Mouse (Mus musculus) neural tube, embryonic 12.5 days (tissue): Measurements from ENCODE around the gene Zcwpw1. TPM values are rescaled to one million over a fixed set of nuclear protein-coding genes. Genes with fewer than 3 reads are reported as not detected.

Experiments used
- ATAC-seq: fragments of 200-750 bp; cut with Nextera tagmentation; 2 replicates; pipeline ENCODE4 v1.8.0; 2017; ENCODE audit warnings: low read depth, mild to moderate bottlenecking, moderate TSS enrichment, moderate library complexity; ENCODE audit not compliant: low FRiP score
- H3K27ac ChIP-seq: fragments of 300-500 bp; sonication (generic); 2 replicates; pipeline ENCODE4 v1.5.1; 2016
- H3K27me3 ChIP-seq: fragments of 300-500 bp; sonication (generic); replicated peaks from 2 replicates; pipeline ENCODE4 v1.6.1; 2016; ENCODE audit warnings: mild to moderate bottlenecking
- H3K36me3 ChIP-seq: fragments of 300-500 bp; sonication (generic); 2 replicates; pipeline ENCODE4 v1.6.1; 2016; ENCODE audit warnings: mild to moderate bottlenecking
- H3K4me1 ChIP-seq: fragments of 300-500 bp; sonication (generic); 2 replicates; pipeline ENCODE4 v1.6.1; 2016
- H3K4me2 ChIP-seq: fragments of 300-500 bp; sonication (generic); replicated peaks from 2 replicates; pipeline ENCODE4 v1.6.1; 2016; ENCODE audit warnings: mild to moderate bottlenecking
- H3K4me3 ChIP-seq: fragments of 300-500 bp; sonication (generic); 2 replicates; pipeline ENCODE4 v1.5.1; 2016
- H3K9ac ChIP-seq: fragments of 300-500 bp; sonication (generic); 2 replicates; pipeline ENCODE4 v1.6.1; 2016; ENCODE audit warnings: mild to moderate bottlenecking
- H3K9me3 ChIP-seq: fragments of 300-500 bp; sonication (generic); 2 replicates; pipeline ENCODE4 v1.6.1; 2016; ENCODE audit warnings: mild to moderate bottlenecking
- WGBS: fragments of 180-500 bp; shearing (Covaris S2); methylation state at CpG from one replicate; pipeline ENCODE4 v1.1.7; 2016; 5-methylcytosine and 5-hydroxymethylcytosine counted together
- polyA plus RNA-seq: library from polyadenylated mRNA; unstranded; fragments of >200 nt; fragmentation: Nextera tagmentation; extraction: Ambion mirVana; gene quantifications from 2 replicates; pipeline ENCODE4 v1.2.1, GENCODE M21; 2016

The Zcwpw1 gene
- polyA plus RNA-seq, 1 experiment from 2014 or later, result 12.2 TPM

DNA sequence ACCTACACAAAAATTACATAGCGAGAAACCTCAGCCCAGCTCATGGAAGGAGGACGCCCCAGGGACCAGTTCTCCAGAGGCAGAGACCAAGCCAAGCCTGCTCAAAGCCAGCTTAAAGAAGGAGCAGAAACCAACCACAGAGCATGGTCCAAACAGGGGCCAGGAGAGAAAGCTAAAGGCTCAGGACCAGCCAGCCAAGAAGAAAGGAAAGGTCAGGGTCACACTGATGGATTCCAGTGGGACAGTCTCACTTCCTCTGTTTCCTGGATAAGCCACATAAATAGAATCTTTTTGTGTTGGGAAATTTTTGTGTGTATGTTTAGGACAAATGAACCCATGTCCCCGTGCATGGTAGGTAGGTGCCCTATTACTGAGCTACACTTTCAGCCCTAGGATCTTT is 9.0 kb downstream of the Zcwpw1 start:
- H3K27ac ChIP-seq, result no peak overlapping the region
- no peak overlapping the region for H3K4me2 ChIP-seq
- no peak overlapping the region for H3K4me3 ChIP-seq
- no peaks in the 10 kb centered on the region for H3K36me3 ChIP-seq
- no peaks in the 10 kb centered on the region for H3K4me1 ChIP-seq
- ATAC-seq, result no peak
- H3K9ac ChIP-seq, result no peak overlapping the region
- H3K9me3 ChIP-seq, result no peaks in the 10 kb centered on the region
- WGBS, result 87% methylated on average over 3 of the region's 3 CpGs
- no peaks in the 10 kb centered on the region for H3K27me3 ChIP-seq

DNA sequence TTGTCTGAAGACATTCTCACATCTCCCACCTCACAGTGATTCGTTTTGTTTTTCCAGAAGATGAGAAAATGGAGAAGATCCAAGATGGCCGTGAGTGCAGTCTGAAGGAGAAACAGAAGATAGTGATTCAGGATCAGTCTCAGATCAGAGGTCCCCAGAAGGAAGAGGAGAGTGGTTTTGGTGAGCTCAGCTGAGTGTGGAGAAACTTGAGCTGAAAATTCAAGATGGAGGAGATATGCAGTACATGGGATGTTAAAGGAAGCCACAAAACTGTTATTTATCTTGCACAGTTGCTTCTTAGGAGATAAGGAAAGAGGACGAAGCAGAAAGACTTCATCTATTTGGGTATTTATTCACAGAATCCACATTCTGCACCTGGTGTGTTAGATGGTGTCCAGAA is 13.3 kb downstream of the Zcwpw1 start:
- H3K36me3 ChIP-seq, result no peaks in the 10 kb centered on the region
- no peaks in the 10 kb centered on the region for H3K9me3 ChIP-seq
- 84% methylated on average over 3 of the region's 3 CpGs for WGBS
- no peak overlapping the region for H3K4me2 ChIP-seq
- no peak overlapping the region for H3K9ac ChIP-seq
- H3K27me3 ChIP-seq, result no peaks in the 10 kb centered on the region
- no peaks in the 10 kb centered on the region for H3K4me1 ChIP-seq
- H3K4me3 ChIP-seq, result no peak overlapping the region
- H3K27ac ChIP-seq, result no peak overlapping the region
- ATAC-seq, result no peak

DNA sequence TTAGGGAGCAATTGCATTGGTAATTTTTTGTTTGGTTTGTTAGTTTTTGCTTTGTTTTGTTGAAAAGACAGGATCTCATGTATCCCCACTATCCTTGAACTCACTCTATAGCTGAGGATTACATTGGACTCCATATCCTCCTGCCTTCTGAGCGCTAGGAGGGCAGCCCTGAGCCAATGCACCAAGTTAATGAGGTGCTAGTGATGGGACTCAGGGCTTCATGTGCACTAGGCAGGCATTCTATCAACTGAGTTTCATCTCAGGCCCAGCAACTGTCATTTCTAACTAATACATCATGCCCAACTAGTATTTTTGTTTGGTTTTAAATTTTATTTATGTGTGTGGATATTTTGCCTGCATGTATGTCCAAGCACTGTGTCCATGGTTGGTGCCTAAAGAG is 18.6 kb downstream of the Zcwpw1 start:
- no peaks in the 10 kb centered on the region for H3K9me3 ChIP-seq
- H3K27me3 ChIP-seq, result no peaks in the 10 kb centered on the region
- H3K4me3 ChIP-seq, result no peak overlapping the region
- ATAC-seq, result no peak
- no peaks in the 10 kb centered on the region for H3K36me3 ChIP-seq
- no peak overlapping the region for H3K9ac ChIP-seq
- no peaks in the 10 kb centered on the region for H3K4me1 ChIP-seq
- H3K27ac ChIP-seq, result no peak overlapping the region
- 86% methylated on average over 1 of the region's 1 CpGs for WGBS
- no peak overlapping the region for H3K4me2 ChIP-seq

DNA sequence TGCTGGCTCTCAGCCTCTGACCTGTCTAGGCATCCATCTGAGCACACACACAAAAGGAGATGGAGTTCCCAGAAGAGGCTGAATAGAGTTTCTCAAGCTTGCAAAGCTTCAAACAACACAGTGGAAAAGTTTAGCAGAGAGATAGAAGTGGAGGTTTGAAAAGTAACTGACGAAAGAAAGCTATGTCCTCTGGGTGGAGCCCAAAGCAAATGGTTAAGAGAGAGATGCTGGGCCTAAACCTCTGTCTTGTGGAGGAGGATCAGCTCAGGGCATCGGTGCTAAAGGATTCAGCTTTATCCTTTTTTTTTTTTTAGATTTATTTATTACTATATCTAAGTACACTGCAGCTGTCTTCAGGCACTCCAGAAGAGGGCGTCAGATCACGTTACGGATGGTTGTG is 20.7 kb downstream of the Zcwpw1 start:
- ATAC-seq, result no peak
- no peak overlapping the region for H3K9ac ChIP-seq
- no peak overlapping the region for H3K4me2 ChIP-seq
- H3K27ac ChIP-seq, result no peak overlapping the region
- no peaks in the 10 kb centered on the region for H3K9me3 ChIP-seq
- H3K36me3 ChIP-seq, result no peaks in the 10 kb centered on the region
- no peaks in the 10 kb centered on the region for H3K4me1 ChIP-seq
- H3K27me3 ChIP-seq, result no peaks in the 10 kb centered on the region
- 90% methylated on average over 5 of the region's 5 CpGs for WGBS
- H3K4me3 ChIP-seq, result no peak overlapping the region

DNA sequence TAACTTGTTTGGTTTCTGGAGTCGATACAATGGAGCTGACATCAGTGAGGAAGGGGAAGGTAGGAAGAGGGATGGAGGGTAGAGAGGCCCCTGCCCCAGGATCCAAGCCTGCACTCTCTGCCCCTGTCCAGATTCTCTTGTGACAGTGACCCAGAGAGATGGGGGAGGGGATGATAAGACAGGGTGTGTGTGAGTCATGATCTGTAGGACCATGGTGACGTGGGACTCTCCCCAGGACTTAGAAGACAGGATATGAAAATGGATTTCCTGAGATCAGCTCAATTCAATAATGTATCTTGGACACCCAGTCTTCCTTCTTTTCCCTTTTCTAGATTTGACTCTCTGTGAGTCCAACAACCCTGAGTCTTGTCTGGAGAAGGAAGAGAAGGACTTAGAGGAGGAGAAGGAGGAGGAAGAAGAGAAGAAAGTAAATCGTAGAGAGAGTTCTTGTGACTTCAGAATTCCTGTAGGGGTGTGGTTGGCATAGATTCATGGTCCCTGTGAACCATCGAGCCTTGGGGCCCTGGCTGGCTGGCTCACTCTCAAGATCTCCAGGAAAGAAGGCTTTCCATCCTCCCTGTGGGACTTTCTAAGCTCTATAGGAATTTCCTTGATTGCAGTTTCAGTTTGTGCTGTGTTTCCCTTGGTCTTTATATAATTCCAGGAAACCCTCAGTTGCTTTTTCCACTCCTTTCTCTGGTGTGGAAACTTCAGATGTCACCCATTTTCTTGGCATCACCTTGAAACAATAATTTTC is 30.0 kb downstream of the Zcwpw1 start:
- no peak overlapping the region for H3K9ac ChIP-seq
- no peak overlapping the region for H3K27ac ChIP-seq
- WGBS, result 80% methylated on average over 4 of the region's 4 CpGs
- H3K4me3 ChIP-seq, result no peak overlapping the region
- no peaks in the 10 kb centered on the region for H3K27me3 ChIP-seq
- no peaks in the 10 kb centered on the region for H3K4me1 ChIP-seq
- no peaks in the 10 kb centered on the region for H3K36me3 ChIP-seq
- H3K9me3 ChIP-seq, result no peaks in the 10 kb centered on the region
- ATAC-seq, result no peak
- H3K4me2 ChIP-seq, result no peak overlapping the region

DNA sequence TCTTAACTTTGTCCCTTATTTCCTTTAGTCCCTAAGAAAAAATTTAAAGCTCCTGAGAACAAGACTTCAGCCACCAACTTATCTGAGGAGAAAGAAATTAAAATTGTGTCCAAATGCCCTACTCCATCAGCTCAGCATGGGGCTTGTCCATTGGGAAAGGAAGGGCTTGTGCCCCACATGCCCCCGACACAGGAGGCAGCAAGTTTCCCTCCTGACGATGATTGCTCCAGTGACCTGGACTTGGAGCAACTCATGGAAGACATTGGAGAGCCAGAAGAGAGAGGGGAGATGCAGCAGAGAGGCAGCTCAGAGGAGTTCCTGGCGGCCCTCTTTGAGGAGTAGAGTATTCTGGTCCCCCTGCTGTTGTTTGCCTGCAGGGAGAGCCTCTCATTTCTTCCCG is 34.5 kb downstream of the Zcwpw1 start:
- H3K27ac ChIP-seq, result no peak overlapping the region
- no peaks in the 10 kb centered on the region for H3K27me3 ChIP-seq
- no peak for ATAC-seq
- no peaks in the 10 kb centered on the region for H3K4me1 ChIP-seq
- 71% methylated on average over 4 of the region's 4 CpGs for WGBS
- H3K4me2 ChIP-seq, result no peak overlapping the region
- H3K4me3 ChIP-seq, result no peak overlapping the region
- H3K36me3 ChIP-seq, result no peaks in the 10 kb centered on the region
- H3K9me3 ChIP-seq, result no peaks in the 10 kb centered on the region
- H3K9ac ChIP-seq, result no peak overlapping the region

DNA sequence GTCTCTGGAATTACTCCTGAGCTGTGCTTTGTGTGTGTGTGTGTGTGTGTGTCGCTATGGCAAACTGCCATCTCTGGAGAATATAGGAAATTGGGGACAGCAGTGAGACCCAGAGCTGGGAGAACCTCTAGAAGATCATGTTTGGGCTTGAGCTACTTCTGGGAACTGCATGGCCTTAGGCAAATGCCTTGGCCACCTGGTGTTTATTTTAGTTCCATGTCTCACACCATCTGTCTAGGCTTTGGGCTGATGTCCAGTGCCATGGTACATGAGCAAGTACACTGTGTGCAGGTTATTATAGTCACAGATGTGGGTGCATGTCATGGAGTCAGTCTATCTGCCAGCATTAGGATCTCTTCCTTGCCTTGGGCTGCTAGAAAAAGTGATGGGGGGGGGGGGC is 35.0 kb downstream of the Zcwpw1 start:
- no peak for ATAC-seq
- no peak overlapping the region for H3K9ac ChIP-seq
- H3K27me3 ChIP-seq, result no peaks in the 10 kb centered on the region
- H3K36me3 ChIP-seq, result no peaks in the 10 kb centered on the region
- no peak overlapping the region for H3K4me3 ChIP-seq
- H3K9me3 ChIP-seq, result no peaks in the 10 kb centered on the region
- no peaks in the 10 kb centered on the region for H3K4me1 ChIP-seq
- no peak overlapping the region for H3K4me2 ChIP-seq
- no peak overlapping the region for H3K27ac ChIP-seq
- 82% methylated on average over 1 of the region's 1 CpGs for whole genome bisulfite sequencing

DNA sequence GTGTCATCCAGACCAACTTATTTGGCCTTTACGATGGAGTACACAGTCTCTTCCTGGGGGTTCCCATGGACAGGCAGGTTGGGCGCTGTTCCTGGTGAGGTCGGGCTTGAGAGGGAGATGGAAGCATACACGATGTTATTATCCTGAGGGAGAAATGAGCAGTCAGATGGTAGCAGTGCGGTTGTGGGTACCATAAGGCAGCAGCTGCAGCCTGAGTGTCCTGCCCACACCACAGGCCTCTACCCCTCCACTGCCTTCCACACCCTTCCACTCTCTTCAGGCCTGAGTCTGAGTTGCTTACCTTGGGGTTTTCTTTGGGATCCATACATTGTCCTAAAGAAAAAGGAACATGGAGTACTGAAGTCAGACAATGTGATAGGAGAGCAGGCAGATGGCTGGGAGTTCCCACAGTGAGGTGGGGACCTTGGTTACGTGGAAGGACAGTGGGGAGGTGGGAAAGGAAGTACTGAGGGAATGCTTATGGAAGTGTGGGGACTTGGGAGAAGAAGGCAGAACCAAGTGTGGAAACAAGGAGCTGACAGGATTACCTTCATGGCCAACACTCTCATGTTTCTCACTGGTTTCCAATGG is 36.0 kb downstream of the Zcwpw1 start:
- no peak overlapping the region for H3K27ac ChIP-seq
- no peak overlapping the region for H3K4me2 ChIP-seq
- no peak for ATAC-seq
- no peak overlapping the region for H3K9ac ChIP-seq
- H3K4me1 ChIP-seq, result no peaks in the 10 kb centered on the region
- H3K4me3 ChIP-seq, result no peak overlapping the region
- H3K36me3 ChIP-seq, result no peaks in the 10 kb centered on the region
- WGBS, result 91% methylated on average over 6 of the region's 6 CpGs
- no peaks in the 10 kb centered on the region for H3K27me3 ChIP-seq
- H3K9me3 ChIP-seq, result no peaks in the 10 kb centered on the region

DNA sequence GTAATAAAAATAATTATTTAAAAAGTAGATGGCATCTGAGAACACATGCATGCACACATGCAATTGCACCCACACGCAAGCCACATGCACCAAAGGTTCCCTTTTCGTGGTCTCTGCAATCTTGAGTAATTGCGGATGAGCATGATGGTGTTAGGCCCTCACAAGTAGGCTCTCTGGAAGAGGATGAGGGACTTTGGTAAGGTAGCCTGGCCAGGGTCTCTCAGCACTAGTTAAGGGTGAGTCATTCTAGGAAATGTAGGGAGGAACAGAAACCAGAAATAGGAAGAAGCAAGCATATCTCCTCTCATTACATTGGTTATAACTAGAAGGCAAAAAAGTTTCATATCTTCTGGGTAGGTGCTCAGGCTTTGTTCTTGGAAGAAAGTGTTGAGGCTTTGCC is 37.4 kb downstream of the Zcwpw1 start:
- Histone ChIP-seq H3K9me3 (no peaks in the 10 kb centered on the region), H3K4me1 (no peaks in the 10 kb centered on the region), H3K4me2 (no peak overlapping the region), H3K27ac (no peak overlapping the region), H3K9ac (no peak overlapping the region), H3K4me3 (no peak overlapping the region), H3K27me3 (no peaks in the 10 kb centered on the region), H3K36me3 (no peaks in the 10 kb centered on the region)
- ATAC-seq, result no peak
- WGBS, result 85% methylated on average over 3 of the region's 3 CpGs

DNA sequence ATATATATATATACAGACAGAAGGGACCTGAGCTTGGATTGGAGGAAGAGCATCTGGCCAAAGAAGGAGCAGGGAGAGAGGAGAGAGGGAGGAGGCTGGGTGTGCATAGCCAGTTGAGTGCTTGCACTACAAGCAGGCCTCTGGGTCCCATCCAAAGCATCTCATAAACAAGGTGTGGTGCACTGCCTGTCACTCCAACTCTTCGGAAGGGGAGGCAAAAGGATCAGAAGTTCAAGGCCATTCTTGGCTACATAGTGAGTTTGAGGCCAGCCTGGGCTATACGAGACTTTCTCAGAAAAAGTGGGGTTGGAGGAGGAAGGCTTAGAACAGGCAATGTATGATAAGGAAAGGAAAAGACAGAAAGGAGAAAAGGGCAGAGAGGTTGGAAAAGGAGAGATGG is 38.4 kb downstream of the Zcwpw1 start:
- WGBS, result 83% methylated on average over 2 of the region's 2 CpGs
- Histone ChIP-seq H3K36me3 (no peaks in the 10 kb centered on the region), H3K9ac (no peak overlapping the region), H3K9me3 (no peaks in the 10 kb centered on the region), H3K4me1 (no peaks in the 10 kb centered on the region), H3K27me3 (no peaks in the 10 kb centered on the region), H3K4me2 (no peak overlapping the region), H3K27ac (no peak overlapping the region), H3K4me3 (no peak overlapping the region)
- ATAC-seq, result no peak

DNA sequence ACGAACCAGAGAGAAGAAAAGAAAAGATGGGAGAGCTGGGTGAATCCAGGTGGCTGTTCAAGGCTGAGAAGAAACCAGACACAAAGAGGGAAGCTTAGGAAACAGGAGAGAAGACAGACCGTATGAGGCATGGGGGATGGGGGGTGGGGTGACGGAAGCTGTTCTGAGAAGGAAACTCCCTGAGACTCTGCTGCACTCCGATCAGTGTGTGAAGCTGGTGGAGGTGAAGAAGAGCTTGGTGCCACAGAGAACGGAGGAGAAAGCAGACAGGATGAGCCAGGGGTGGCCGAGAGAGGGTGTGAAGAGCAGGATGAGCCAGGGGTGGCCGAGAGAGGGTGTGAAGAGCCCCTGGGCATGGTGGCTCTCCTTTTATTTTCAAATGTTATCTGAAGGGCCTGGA is 38.8 kb downstream of the Zcwpw1 start:
- H3K36me3 ChIP-seq, result no peaks in the 10 kb centered on the region
- H3K4me3 ChIP-seq, result no peak overlapping the region
- H3K4me1 ChIP-seq, result no peaks in the 10 kb centered on the region
- H3K9me3 ChIP-seq, result no peaks in the 10 kb centered on the region
- no peaks in the 10 kb centered on the region for H3K27me3 ChIP-seq
- H3K9ac ChIP-seq, result no peak overlapping the region
- H3K4me2 ChIP-seq, result no peak overlapping the region
- H3K27ac ChIP-seq, result no peak overlapping the region
- 81% methylated on average over 7 of the region's 7 CpGs for WGBS
- ATAC-seq, result no peak

DNA sequence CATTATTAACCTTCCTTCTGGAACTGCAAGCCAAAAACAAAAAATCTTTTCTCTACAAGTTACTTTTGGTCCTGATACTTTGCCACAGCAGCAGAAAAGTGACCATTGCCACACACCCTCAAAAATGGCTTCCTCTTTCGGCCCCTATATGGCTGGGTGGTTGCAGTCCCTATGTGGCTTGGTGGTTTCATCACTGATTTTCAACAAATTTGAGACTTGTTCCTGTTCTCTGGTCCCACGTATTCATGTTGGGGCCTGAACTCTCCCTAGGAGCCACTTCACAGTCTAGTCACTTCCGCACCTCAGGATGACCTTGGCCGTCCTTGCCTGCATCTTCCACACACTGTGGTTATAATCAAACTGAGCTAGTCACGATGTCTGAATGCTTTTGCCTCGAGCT is 41.1 kb downstream of the Zcwpw1 start:
- ATAC-seq, result no peak
- Histone ChIP-seq H3K4me3 (no peak overlapping the region), H3K27ac (no peak overlapping the region), H3K27me3 (no peaks in the 10 kb centered on the region), H3K36me3 (no peaks in the 10 kb centered on the region), H3K4me2 (no peak overlapping the region), H3K4me1 (no peaks in the 10 kb centered on the region), H3K9me3 (no peaks in the 10 kb centered on the region), H3K9ac (no peak overlapping the region)
- 87% methylated on average over 6 of the region's 6 CpGs for WGBS

DNA sequence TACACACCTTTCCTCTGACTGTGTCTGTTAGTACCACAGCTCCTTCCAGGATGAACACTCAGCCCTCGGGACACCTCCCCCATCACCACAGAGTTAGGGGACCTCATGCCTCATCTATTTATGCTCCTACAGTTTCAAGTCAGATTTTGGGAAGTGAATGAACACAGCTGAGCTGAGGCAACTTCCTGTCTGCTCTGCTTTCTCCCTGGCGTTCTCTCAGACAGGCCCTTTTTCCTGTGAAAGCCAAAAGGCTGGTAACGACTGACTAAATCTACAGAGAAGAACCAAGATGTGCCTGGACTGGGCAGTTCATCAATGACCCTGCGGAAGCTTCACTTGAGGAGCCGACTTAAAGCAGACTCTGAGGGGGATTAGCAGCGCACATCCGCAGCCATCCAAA is 42.6 kb downstream of the Zcwpw1 start:
- H3K4me2 ChIP-seq, result no peak overlapping the region
- no peaks in the 10 kb centered on the region for H3K9me3 ChIP-seq
- WGBS, result 90% methylated on average over 7 of the region's 7 CpGs
- no peak overlapping the region for H3K27ac ChIP-seq
- no peaks in the 10 kb centered on the region for H3K27me3 ChIP-seq
- no peaks in the 10 kb centered on the region for H3K36me3 ChIP-seq
- no peak overlapping the region for H3K4me3 ChIP-seq
- no peaks in the 10 kb centered on the region for H3K4me1 ChIP-seq
- no peak overlapping the region for H3K9ac ChIP-seq
- ATAC-seq, result no peak
